Mouse (Mus musculus) large intestine, adult 2 months (tissue): ENCODE measurements at regions not wholly inside any gene's neighbourhood (a gene's known extent, or its start where the extent isn't known, plus 50 kb on each side); places are given as distances from the start of the nearest gene placed in this dataset.

Source experiments
- DNase-seq: peaks from one replicate; pipeline ENCODE4 v3.0.0-alpha.2; 2012; ENCODE audit warnings: low read depth, low spot score
- WGBS: fragments of 180-500 bp; shearing (Covaris S2); methylation state at CpG from one replicate; pipeline ENCODE4 v1.1.7; 2018; 5-methylcytosine and 5-hydroxymethylcytosine counted together

DNA sequence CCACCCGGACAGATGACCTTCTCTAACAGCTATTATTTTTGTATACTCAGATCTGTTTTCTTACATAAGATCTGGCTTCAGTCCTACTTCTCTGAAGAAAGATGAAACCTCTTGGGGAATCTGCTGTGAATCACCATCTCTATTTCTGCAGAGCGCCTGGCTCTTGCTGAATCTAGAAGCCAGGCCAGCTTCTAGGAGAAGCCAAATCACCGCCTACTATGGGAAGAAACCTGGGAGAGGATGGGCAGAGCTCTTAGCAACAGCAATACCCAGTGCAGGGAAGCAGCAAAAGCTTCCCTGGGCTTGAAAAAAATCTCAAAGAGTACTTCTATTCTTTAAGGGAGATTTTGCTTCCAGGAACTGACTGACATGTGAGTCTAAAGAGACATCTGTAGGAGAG, 77.5 kb upstream of the Ldb2 start:
- 58% methylated on average over 3 of the region's 3 CpGs for WGBS
- peak; percentile 1 for DNase-seq

DNA sequence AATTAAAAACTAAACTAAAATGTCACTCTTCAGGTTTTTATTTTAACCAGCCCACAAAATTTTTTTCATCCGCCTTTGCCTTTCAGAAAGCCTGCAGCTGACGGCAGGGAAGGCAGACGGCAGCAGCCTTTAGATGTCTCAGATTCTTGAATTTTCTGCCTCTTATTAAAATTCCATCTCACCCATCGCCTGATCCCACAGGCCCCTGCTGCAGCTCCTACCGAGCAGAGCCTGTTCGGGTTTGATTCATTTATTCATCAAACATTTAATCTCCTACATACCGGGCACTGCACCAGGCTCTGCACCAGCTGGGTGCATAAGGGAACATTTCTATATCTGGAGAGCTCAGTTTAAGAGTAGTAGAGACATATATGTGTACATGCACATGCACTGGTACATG, 72.8 kb upstream of the Ldb2 start:
- WGBS: 68% methylated on average over 7 of the region's 7 CpGs
- DNase-seq: no peak

DNA sequence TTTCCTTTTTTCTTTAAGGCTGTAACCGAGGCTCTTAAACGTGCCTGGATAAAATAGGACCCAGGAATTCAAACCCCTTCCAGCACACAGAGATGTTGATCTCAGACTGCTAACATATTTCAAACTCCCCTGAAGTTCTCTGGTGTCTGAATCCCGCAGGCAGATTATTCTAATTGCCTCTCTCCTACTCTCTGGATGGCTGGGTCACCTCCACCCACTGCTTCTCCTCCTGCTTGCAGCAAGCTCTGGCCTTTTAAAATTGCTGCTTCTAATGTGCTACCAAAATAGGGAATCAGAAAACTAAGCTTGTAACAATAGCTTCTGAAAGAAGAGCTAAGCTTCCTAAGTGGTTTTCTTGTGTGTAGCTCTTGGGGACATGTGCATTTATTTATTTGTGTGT, 64.4 kb upstream of the Ldb2 start:
- WGBS: 45% methylated on average over 3 of the region's 3 CpGs
- DNase-seq: no peak

DNA sequence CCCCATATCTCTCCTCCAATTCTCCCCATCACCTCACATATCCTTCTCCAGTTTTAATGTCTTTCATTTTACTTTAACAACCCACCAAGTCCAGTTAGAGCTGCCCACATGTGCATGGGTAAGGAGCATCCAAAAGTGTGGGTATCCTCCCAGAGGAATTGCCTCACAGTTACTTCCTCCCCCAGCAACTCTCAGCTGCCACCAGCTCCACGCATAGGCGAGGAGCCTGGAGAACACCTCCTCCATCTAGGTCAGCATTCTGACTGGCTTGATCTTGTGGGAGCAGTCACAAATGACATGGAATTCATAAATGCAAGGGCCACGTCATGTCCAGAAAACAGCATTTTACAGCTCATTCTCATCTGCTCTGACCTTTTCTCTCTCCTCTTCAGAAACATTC, 63.9 kb upstream of the Ldb2 start:
- 79% methylated on average over 3 of the region's 3 CpGs for WGBS

DNA sequence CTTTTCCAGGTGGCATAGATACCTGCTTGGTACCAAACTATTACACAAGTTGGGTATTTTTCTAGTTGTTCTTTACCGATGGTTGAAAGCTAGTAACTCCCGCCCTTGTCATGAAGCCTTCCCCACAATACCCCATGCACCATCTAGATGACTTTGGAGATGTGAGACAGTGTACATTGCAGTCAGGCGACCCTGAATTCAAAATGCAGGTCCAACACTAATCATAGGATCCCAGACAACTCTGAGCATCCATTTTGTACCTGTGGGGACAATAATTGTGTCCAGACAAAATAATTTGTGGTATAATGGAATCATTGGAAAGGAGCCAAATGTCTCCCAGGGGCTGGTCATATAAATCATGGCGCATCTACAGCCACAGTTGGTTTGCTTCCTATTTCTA, 54.7 kb upstream of the Ldb2 start:
- DNase-seq: no peak
- WGBS: 84% methylated on average over 4 of the region's 4 CpGs

More for the DNA sequence above, 63.9 kb upstream of the Ldb2 start:
- DNase-seq: no peak
